Mouse (Mus musculus) left cerebral cortex, postnatal 10 days (tissue): ENCODE results near the gene Itfg2. TPM values are rescaled to one million over a fixed set of nuclear protein-coding genes. Genes with fewer than 3 reads are reported as not detected.
"Not testable (repeated sequence)": the region's sequence is repeated elsewhere in the genome, so short reads cannot be mapped to it uniquely, and the experiment has no call there.

ENCODE experiments used
- DNase-seq, 2 experiments: peaks; one replicate each; pipeline ENCODE4 v3.0.0; 2021 to 2022; ENCODE audit warnings: low spot score in 2 of 2, mixed read lengths in 1 of 2; ENCODE audit errors: extremely low spot score in 1 of 2
- intact Hi-C: fragments of 180-260 bp; cut with DNase I; formaldehyde crosslinking; loops from one replicate; pipeline ENCODE4 v1.15.1; 2025
- total RNA-seq, 2 experiments: library from RNA; stranded (reverse); gene quantifications; 2 replicates each; pipeline ENCODE4 v1.2.3; 2021

Gene Itfg2
- total RNA-seq, 2 experiments from 2014 or later: 21.6 to 30.8 TPM

DNA sequence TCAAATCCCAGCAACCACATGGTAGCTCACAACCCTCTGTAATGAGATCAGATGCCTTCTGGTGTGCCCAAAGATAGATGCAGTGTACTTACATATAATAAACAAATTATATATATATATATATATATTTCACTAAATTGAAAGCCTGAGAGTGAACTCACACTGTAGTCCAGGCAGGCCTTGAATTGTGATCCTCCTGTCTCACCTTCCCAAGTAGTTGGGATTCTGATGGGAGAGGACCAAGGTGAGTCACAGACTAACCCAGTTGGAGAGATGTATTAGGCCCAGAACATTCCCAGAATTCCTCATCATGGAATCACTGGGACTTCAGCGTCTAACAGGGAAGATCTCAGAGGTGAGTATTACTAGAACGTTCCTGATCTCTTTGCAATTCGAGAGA, 25.7 kb downstream of the Itfg2 start, which contains the start of gene Nrip2:
Nrip2 (plus strand) TSS at position 301 of the 400 bp plus-strand sequence.
- DNase-seq: no peak
- intact Hi-C loops: no loop called here

DNA sequence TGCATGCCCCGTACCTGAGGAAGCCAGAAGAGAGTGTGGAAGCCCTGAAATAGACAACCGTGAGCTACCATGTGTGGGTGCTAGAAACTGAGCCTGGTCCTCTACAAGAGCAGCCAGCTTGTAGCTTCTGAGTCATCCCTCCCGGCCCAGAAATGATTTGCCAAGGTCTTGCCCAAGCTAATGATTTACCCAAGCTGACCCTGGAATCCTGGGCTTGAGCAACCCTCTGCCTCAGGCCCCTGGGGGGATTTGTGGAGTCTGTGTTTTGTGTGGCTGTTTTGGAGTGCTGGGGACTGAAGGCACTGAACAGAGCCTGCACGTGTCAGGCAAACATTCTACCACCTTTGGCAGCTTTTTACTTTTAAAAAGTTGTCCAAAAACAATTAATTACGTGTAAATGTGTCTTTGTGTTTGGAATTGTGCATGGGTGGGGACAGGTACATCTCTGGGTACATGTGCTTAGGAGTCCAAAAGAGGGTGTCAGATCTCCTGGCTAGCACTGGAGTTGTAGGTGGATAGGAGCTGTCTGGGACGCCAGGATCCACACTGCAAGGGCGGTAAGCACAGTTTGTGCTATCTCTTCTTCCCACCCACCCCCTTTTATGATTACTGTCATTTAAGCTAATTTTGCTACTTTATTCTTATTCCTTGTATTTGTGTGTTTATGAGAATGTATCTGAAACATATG, 27.0 kb downstream of the Itfg2 start:
- intact Hi-C loops: no loop called here
- DNase-seq: no peak

DNA sequence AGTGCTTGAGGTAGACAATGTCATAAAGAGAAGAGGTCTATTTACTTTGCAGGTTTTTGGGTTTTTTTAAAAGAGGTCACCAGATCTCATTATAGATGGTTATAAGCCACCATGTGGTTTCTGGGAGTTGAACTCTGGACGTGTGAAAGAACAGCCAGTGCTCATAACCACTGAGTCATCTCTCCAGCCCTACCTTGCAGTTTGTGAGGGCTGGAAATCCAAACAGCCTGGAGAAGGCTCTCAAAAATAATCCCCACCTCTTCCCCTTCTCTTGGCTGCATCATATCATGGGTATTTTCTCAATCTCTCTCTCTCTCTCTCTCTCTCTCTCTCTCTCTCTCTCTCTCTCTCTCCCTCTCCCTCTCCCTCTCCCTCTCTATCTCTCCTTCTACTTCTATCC, 34.0 kb downstream of the Itfg2 start:
- intact Hi-C loops: no loop called here
- no peak for DNase-seq

DNA sequence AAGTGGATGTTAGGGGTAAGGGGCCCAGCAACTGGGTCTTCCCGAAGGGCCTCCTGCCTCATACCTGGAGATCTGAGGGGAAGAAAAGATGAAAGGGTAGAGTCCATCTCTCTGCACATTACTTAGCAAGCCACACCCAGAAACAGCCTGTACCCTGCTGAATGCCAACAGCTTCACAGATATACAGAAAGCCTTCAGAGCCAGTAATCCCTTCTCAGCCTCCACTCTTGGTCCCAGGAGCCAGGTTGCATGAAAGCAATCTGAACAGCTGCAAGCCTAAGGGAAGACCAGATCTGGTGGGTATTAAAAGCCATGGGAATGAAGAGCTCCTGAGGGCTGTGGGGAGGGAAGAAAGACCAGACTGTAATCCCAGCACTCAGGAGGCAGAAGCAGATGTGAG, 35.5 kb downstream of the Itfg2 start:
- no peak for DNase-seq
- intact Hi-C loops: no loop called here

DNA sequence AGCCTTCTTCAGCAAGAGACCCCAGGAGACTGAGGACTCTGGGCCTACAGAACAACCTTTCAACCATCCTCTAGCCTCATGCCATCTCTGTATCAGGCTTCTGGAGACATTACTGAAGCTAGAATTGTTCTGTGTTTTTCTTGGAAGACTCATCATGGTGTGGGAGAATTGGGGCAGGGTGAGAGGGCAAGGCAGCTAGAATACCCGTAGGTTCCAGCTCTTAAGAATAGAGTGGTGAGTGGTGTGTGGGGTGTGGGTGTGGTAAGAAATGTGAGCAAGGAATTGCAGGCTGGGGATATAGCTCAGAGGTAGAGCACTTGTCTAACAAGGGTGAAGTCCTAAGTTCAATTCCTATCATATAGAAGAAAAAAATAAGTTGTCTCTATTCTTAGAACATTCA, 39.7 kb downstream of the Itfg2 start:
- intact Hi-C loops: no loop called here
- DNase-seq: no peak

DNA sequence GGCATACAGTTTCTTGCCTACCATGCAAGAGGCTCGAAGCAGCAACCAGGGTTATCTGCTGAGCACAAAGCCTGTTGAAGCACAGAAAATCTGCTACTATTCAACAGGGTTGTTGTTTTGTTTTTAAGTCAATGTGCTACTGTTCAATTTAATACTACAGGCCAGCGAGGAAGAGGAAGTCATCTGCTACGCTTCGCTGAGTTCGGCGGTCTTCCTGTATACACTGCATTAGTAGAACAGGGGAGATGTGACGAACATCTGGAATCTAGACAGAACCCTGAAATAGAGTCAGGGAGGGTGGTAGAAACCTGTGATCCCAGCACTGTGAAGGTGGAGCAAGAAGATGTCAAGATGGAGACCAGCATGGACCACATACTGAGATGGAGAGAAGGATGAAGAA, 41.0 kb downstream of the Itfg2 start:
- intact Hi-C loops: no loop called here
- no peak for DNase-seq

DNA sequence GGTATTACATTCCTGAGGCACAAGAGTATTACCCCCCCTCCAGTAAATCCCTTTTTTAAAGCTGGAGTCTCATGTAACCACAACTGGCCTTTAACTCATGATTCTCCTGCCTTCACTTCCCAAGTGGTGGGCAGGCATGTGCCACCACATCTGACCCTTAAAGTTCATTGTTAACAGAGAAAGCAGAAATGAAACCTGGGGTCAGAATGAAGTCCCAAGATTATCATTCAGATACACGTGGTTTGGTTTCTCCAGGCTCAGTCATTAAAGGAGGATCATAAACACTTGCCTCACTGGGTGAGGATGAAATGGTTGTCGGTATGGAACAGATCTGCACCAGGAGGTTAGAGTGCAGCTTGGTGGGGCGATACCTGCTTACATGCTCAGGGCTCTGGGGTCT, 43.5 kb downstream of the Itfg2 start:
- intact Hi-C loops: no loop called here

DNA sequence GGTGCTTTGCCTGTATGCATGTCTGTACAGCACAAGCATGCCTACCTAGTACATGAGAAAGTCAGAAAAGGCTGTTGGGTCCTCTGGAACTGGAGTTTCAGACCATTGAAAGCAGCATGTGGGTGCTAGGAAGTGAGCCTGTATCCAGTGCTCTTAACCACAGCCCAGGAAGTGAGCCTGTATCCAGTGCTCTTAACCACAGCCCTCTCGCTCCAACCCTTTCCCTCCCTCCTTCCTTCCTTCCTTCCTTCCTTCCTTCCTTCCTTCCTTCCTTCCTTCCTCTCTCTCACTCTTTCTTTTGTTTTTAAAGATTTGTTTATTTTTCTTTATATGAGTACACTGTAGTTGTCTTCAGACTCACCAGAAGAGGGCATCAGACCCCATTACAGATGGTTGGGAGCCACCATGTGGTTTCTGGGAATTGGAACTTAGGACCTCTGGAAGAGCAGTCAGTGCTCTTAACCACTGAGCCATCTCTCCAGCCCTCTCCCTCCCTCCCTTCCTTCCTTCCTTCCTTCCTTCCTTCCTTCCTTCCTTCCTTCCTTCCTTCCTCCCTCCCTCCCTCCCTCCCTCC, 44.0 kb downstream of the Itfg2 start:
- intact Hi-C loops: not testable (repeated sequence)

More for the DNA sequence above, 43.5 kb downstream of the Itfg2 start:
- DNase-seq: no peak

DNA sequence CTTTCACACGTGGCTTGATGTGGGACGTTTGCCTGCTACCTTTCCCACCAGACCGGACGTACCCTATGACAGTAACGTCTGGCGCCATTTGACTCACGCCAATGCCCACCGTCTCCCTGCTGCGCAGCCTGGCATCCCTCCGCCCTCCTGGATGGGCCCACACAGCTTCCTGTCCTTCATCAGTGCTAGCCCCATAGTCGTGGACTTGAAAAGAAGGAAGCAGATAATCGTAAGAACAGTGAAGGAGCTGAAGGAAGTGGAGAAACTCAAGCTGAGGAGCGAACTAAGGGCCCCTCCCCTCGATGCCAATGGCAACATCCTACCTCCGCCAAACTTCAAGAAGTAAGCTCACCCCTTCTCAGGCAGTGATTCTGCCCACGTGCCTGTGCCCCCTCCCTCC, 45.1 kb downstream of the Itfg2 start:
- no peak for DNase-seq
- intact Hi-C loops: no loop called here

More for the DNA sequence above, 44.0 kb downstream of the Itfg2 start:
- DNase-seq: not testable (repeated sequence)

DNA sequence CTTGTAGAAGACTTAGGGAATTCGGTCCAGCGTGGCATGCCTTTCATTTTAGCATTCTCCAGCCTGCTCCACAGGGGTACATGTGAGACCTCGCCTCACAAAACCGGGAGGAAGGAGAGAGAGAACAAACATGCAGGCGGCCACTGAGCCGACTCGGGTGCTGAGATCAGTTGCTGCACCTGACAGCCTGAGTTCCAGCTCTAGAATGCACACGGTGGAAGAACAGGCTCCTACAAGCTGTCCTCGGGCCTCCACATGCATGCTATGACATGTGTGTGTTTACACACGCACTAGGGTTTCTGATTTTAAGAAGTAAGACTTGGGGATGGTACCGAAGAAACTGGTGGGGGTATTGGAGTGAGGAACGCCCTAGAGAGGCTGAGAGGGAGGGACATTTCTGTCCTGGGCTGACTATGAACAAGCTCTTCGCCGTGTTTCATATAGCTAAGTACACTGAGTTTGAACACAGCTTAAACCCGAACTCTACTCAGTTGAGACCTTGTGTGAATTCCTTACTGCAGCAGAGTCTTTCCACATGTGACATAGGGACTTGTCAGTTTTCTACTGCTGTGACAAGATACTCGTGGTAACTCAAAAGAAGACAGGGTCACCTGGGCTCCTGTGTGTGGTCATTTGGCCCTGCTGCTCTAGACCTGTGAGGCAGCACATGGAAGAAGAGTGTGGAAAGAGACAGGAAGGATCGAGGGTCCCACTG, 48.2 kb downstream of the Itfg2 start:
- no peak for DNase-seq
- intact Hi-C loops: no loop called here

DNA sequence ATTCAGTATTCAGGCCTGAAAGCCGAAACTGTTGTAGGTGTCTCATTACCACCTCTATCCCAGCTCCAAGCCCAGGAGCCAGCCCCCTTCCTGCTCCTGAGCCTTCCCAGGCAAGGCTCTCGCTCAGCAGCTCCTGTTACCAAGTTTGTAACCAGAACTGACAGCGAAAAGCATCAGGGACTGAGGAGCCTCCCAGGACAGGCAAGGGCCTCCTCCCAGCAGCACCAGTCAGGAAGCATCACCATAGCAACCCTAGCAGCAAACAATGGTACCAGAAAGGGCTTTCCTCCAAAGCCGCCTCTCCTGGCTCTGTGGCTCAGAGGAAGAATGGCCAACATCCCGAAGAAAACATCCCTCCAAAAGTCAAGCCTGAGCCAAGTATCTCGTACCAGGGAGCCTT, 49.5 kb downstream of the Itfg2 start, which contains the start of the genes Tex52 and Gm44596:
Tex52 (plus strand) TSS at position 265 of the 400 bp plus-strand sequence.
Gm44596 (plus strand) TSS at position 312 of the 400 bp plus-strand sequence.
- DNase-seq: no peak
- intact Hi-C loops: no loop called here

DNA sequence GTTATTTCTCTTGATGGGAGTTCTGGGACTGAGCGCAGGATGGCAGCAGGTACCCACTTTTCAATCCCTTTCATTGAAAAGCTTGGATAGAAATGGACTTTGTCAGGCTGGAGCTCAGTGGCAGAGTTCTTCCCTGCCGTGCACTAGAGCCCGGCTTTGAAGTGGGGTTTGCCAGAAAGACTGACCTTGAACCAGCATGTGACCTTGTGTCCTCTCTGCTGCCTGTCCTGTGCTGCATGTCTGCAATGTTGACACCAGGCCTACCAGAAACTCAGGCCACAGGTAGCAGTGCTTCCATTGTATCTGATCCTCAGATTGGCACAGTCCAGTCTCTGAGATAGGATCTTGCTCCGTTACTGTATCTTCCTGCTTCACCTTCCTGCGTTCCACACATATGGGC, 54.7 kb downstream of the Itfg2 start:
- intact Hi-C loops: no loop called here
- no peak for DNase-seq

DNA sequence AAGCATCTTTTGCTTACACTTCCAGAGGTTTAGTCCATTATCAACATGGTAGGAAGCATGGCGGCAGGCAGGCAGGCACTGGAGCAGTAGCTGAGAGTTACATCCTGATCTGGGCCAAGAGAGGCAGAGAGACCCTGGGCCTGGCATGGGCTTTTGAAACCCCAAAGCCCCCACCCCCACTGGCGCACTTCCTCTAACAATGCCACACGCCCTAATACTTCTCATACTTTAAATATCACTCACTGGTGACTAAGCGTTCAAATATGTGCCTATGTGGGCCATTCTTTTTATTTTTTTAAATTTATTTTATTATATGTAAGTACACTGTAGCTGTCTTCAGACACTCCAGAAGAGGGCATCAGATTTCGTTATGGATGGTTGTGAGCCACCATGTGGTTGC, 58.3 kb downstream of the Itfg2 start:
- intact Hi-C loops: no loop called here
- no peak for DNase-seq

DNA sequence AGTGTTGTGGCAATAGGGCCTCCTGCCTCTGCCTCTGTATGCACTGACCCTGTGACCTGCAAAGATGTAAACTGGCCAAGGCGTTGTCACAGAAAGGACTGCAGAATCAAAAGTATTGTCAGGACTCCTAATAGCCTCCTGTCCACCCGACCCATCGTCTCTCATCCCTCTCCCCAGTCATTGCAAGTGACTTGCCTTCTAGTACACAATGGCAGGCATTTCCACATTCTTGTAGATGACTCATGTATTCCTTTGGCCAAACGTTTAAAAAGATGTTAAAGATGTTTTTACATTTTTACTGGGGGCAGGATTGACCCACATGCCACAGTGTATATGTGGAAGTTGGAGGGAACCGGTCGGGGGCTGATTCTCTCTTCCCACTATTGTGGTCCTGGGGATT, 60.0 kb downstream of the Itfg2 start:
- intact Hi-C loops: no loop called here
- no peak for DNase-seq

DNA sequence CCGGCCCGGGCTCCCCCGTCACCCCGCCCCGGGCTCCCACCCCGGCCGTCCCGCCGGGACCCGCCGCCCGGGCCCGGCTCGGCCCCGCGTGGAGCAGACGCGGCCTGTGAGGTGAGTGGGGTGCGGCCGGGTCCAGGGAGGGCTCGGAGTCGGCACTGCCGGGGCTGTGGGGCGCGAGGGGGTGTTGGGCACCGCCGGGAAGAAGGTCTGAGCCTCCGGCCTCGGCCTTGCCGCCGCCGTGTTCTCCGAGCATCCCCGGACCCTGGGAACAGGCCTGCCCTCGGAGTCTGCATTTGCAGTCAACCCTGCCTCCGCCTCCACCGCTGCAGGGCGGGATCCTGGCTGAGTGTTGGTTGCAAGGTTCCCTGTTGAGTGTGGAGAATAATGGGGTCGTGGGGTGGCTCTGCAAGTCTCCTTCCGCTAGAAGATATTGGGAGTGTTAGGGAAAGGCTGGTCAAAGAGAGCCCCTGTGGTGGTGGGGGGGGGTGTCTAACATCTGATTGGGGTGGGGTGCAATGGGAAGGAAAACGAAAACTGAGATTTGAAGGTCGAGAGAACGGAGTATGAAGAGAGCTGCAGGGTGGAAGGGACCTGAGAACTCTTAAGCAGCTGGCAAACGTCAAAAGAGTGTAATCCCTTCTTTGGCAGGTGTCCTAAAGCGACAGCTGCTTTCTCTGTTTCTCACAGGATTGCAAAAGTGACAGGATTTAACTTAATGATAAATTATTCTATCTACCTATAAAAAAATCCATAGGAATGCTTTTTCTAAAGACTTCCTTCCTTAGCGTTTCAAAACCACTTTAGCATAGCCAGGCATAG, 61.5 kb downstream of the Itfg2 start:
- DNase-seq: no peak
- intact Hi-C loops: no loop called here

DNA sequence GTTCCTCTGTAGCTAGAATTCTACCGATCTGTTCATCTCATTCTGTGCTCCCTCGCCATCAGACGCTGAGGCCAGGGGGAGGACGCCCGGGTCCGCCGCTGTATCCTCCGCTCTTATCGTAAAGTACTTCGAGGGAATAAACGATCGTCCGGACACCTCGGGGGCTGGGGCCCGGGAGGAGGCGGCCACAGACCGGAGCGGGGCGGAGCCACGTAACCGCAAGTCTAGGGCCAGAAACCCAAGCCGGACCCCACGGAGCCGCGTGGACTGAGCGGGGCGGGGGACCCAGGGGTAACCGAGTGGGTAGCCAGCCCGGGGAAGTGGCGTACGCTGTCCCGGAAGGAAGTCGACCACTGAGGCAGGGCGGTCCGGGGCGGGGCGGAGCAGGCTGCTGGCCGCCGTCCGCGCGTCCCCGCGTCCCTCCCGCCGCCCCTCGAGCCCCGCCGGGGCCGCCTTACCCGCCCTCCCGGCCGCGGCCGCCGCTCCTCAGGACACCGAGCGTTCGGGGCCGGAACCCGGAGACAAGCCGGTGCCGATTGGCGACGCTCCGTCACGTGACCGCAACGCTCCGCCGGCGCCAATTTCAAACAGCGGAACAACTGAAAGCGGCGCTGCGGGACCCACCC, 62.2 kb downstream of the Itfg2 start, which contains the start of the genes Rhno1 and Foxm1:
Rhno1 (minus strand) TSS at position 531 of the 626 bp plus-strand sequence.
Foxm1 (plus strand) TSS at position 587 of the 626 bp plus-strand sequence.
- peak; percentile 64 to 91 for DNase-seq
- intact Hi-C loops: no loop called here

DNA sequence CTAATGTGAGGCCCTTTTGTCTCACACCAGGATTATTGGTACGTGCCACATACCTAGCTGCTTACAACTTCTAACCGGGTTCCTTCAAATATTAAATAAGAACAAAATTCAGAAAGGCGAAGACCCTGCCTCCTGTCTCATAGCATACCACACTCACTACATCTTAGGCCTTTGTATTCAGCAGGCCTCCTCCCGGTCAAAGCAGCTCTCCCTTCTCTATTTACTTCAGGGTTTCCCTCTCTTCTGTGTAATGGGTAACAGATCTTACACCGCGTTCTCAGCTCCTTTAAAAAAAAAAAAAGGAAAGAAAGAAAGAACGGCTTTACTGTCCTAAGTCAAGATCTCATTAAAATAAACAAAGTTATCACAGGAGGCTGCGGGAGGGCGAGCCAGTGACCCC, 62.8 kb downstream of the Itfg2 start:
- DNase-seq: no peak
- intact Hi-C loops: no loop called here
